Mouse (Mus musculus) MEL (cell line): ENCODE measurements around the gene Crlf3. TPM values are rescaled to one million over a fixed set of nuclear protein-coding genes. Genes with fewer than 3 reads are reported as not detected.
"Not testable (repeated sequence)": the region's sequence is repeated elsewhere in the genome, so short reads cannot be mapped to it uniquely, and the experiment has no call there.

Source experiments
- DNase-seq: peaks from one replicate; pipeline ENCODE4 v3.0.0; 2011; ENCODE audit warnings: low read depth, low spot score
- H3K27ac ChIP-seq: 2 replicates; pipeline ENCODE4 v1.5.1; 2012; ENCODE audit warnings: low read depth, mild to moderate bottlenecking, control low read depth, low read length, moderate library complexity; ENCODE audit not compliant: control insufficient read depth
- H3K27me3 ChIP-seq, 2 experiments: fragments of 150-350 bp in 1 of 2; sonication (generic) in 1 of 2; 2 replicates each; pipeline ENCODE4 v1.6.1; 2012; ENCODE audit warnings: low read length in 2 of 2, mild to moderate bottlenecking in 2 of 2, improper control_type of control experiment in 1 of 2, moderate library complexity in 1 of 2; ENCODE audit not compliant: insufficient read depth in 2 of 2, control insufficient read depth in 1 of 2
- H3K36me3 ChIP-seq, 2 experiments: 2 replicates each; pipeline ENCODE4 v1.6.1; 2012 to 2014; ENCODE audit warnings: low read length in 2 of 2, improper control_type of control experiment in 1 of 2, inconsistent platforms in 1 of 2, mild to moderate bottlenecking in 1 of 2; ENCODE audit not compliant: insufficient read depth in 2 of 2, control insufficient read depth in 1 of 2
- H3K4me1 ChIP-seq, 2 experiments: fragments of 150-350 bp in 1 of 2; sonication (generic) in 1 of 2; 2 replicates each; pipeline ENCODE4 v1.6.1; 2012; ENCODE audit warnings: low read length in 2 of 2, improper control_type of control experiment in 1 of 2, mild to moderate bottlenecking in 1 of 2; ENCODE audit not compliant: insufficient read depth in 2 of 2, control insufficient read depth in 1 of 2
- H3K4me3 ChIP-seq, 2 experiments: fragments of 150-350 bp in 1 of 2; sonication (generic) in 1 of 2; 2 replicates each; pipeline ENCODE4 v1.5.1; 2012; ENCODE audit warnings: low read depth in 2 of 2, low read length in 2 of 2, mild to moderate bottlenecking in 2 of 2, moderate library complexity in 2 of 2, control low read depth in 1 of 2, improper control_type of control experiment in 1 of 2; ENCODE audit not compliant: control insufficient read depth in 1 of 2, insufficient read depth in 1 of 2
- H3K79me2 ChIP-seq: 2 replicates; pipeline ENCODE4 v1.6.1; 2012; ENCODE audit warnings: mild to moderate bottlenecking, low read length, moderate library complexity; ENCODE audit not compliant: control insufficient read depth, poor library complexity, insufficient read depth
- H3K9ac ChIP-seq: 2 replicates; pipeline ENCODE4 v1.6.1; 2012; ENCODE audit warnings: low read depth, mild to moderate bottlenecking, control low read depth, low read length, moderate library complexity; ENCODE audit not compliant: control insufficient read depth, poor library complexity, severe bottlenecking
- H3K9me3 ChIP-seq: fragments of 150-350 bp; sonication (generic); replicated peaks from 2 replicates; pipeline ENCODE4 v1.6.1; 2012; ENCODE audit warnings: mild to moderate bottlenecking, low read length, improper control_type of control experiment, moderate library complexity; ENCODE audit not compliant: insufficient read depth
- CTCF ChIP-seq, 3 experiments: IDR thresholded peaks in 2 of 3; conservative IDR thresholded peaks in 1 of 3; 2 replicates each; pipeline ENCODE4 v1.5.1; 2011 to 2012; ENCODE audit warnings: low read length in 3 of 3, low read depth in 2 of 3, mild to moderate bottlenecking in 2 of 3, improper control_type of control experiment in 1 of 3, inconsistent platforms in 1 of 3, mixed read lengths in 1 of 3, moderate library complexity in 1 of 3; ENCODE audit not compliant: control insufficient read depth in 1 of 3, insufficient read depth in 1 of 3, poor library complexity in 1 of 3, severe bottlenecking in 1 of 3
- GATA1 ChIP-seq: IDR thresholded peaks from 2 replicates; pipeline ENCODE4 v1.6.1; 2011; ENCODE audit warnings: low read depth, low read length, improper control_type of control experiment
- HCFC1 ChIP-seq: IDR thresholded peaks from 2 replicates; pipeline ENCODE4 v1.6.1; 2012; ENCODE audit warnings: low read depth, mild to moderate bottlenecking, inconsistent platforms, low read length, improper control_type of control experiment, moderate library complexity
- MXI1 ChIP-seq: IDR thresholded peaks from 2 replicates; pipeline ENCODE4 v1.6.1; 2011; ENCODE audit warnings: mild to moderate bottlenecking, low read depth, low read length, improper control_type of control experiment
- MYC ChIP-seq: IDR thresholded peaks from 2 replicates; pipeline ENCODE4 v1.6.1; 2011; ENCODE audit warnings: low read depth, mild to moderate bottlenecking, low read length, improper control_type of control experiment, moderate library complexity
- POLR2AphosphoS2 ChIP-seq: IDR thresholded peaks from 2 replicates; pipeline ENCODE4 v1.6.1; 2011; ENCODE audit warnings: low read length, improper control_type of control experiment
- POLR2AphosphoS5 ChIP-seq: IDR thresholded peaks from 2 replicates; pipeline ENCODE4 v1.6.1; 2012; ENCODE audit warnings: low read depth, borderline replicate concordance, mild to moderate bottlenecking, inconsistent platforms, low read length, moderate library complexity, mixed read lengths
- SIN3A ChIP-seq: IDR thresholded peaks from 2 replicates; pipeline ENCODE4 v1.6.1; 2012; ENCODE audit warnings: low read length, improper control_type of control experiment, inconsistent platforms
- SMC3 ChIP-seq: IDR thresholded peaks from 2 replicates; pipeline ENCODE4 v1.6.1; 2011; ENCODE audit warnings: low read depth, low read length, improper control_type of control experiment
- TBP ChIP-seq: IDR thresholded peaks from 2 replicates; pipeline ENCODE4 v1.8.0; 2011; ENCODE audit warnings: low read depth, low read length, improper control_type of control experiment
- ZNF384 ChIP-seq: IDR thresholded peaks from 2 replicates; pipeline ENCODE4 v1.6.1; 2012; ENCODE audit warnings: low read depth, mild to moderate bottlenecking, inconsistent platforms, low read length, improper control_type of control experiment
- polyA plus RNA-seq, 2 experiments: library from polyadenylated mRNA; stranded (reverse) in 1 of 2; unstranded in 1 of 2; fragments of >175 nt in 1 of 2; fragments of >200 nt in 1 of 2; gene quantifications; 2 replicates each; pipeline versions ENCODE4 v1.2.1 to v1.2.4; 2012; ENCODE audit warnings: low replicate concordance in 2 of 2, low read depth in 1 of 2; ENCODE audit not compliant: insufficient read length in 2 of 2, insufficient read depth in 1 of 2, missing spikeins in 1 of 2
- total RNA-seq: library from RNA; depleted of rRNA; stranded (reverse); fragments of 300-350 nt; gene quantifications from 2 replicates; pipeline ENCODE4 v1.2.3, GENCODE M21; 2012; rRNA removed

Gene Crlf3
- total and polyA plus RNA-seq, 3 experiments = 71.7 to 107 TPM; not detected in 1

- Histone ChIP-seq H3K4me1 (no peaks in the 10 kb centered on the region), H3K27ac (no peak overlapping the region), H3K79me2 (no peaks in the 10 kb centered on the region), H3K9ac (no peak overlapping the region), H3K27me3 (no peaks in the 10 kb centered on the region), H3K36me3 (peaks cover 0 to 77% of the 10 kb centered on the region in 2 experiments; a peak in 2 of 4 replicates), H3K4me3 (no peak overlapping the region), H3K9me3 (no peaks in the 10 kb centered on the region)
- no peak for TF ChIP-seq GATA1
- TF ChIP-seq MYC = peak; percentile 62; the same call in 1 of the 2 replicates
- peak in 1 of 3 experiments; percentile 37; a peak in 2 of 6 replicates for TF ChIP-seq CTCF (IDR thresholded peaks at IDR 0.05 in 2 of 3, conservative IDR thresholded peaks at IDR 0.05 in 1 of 3; ENCODE audit: control insufficient read depth in 1 of 3, insufficient read depth in 1 of 3, low read depth in 2 of 3, low read length in 3 of 3, poor library complexity in 1 of 3, severe bottlenecking in 1 of 3)
- TF ChIP-seq POLR2AphosphoS5 = no peak
- no peak for TF ChIP-seq POLR2AphosphoS2
- peak; percentile 12; the same call in 1 of the 2 replicates for TF ChIP-seq SMC3
- 0 out of 2 replicates have a peak, but pooled peaks have one; percentile 41 for TF ChIP-seq SIN3A
- TF ChIP-seq MXI1 = peak; percentile 78
- 0 out of 2 replicates have a peak, but pooled peaks have one; percentile 25 for TF ChIP-seq HCFC1
- DNase-seq = no peak
These were observed 61.0 kb downstream of the Crlf3 start for GRCm38 (mm10) chr11:80019792-80020191.

GRCm38 (mm10) chr11:80016533-80016932 lies 64.3 kb downstream of the Crlf3 start:
- not testable (repeated sequence) for H3K9ac ChIP-seq, H3K27ac ChIP-seq, H3K27me3 ChIP-seq, H3K4me3 ChIP-seq, H3K79me2 ChIP-seq, H3K4me1 ChIP-seq, H3K9me3 ChIP-seq, DNase-seq
- TF ChIP-seq TBP (0 out of 2 replicates have a peak, but pooled peaks have one; percentile 27), ZNF384 (peak; percentile 63)
- peaks cover 2 to 74% of the 10 kb centered on the region in 2 experiments; a peak in 3 of 4 replicates for H3K36me3 ChIP-seq

Other genes starting within 250 kb of the Crlf3 start
- 93.8 and 97.9 TPM in 2 replicates for gene Utp6, start 118.6 kb downstream of the Crlf3 start, total RNA-seq
- gene Utp6, start 118.6 kb downstream of the Crlf3 start, polyA plus RNA-seq = 10 to 100 TPM in 1 of 2 experiments, not detected in 1; 88.6 TPM
- 33.2 and 35.6 TPM in 2 replicates for gene Suz12, start 87.9 kb downstream of the Crlf3 start, total RNA-seq
- 100 to 1,000 TPM in 1 of 2 experiments, 10 to 100 TPM in 1; 43.9 to 191 TPM for gene Suz12, start 87.9 kb downstream of the Crlf3 start, polyA plus RNA-seq
- gene Atad5, start 8.4 kb upstream of the Crlf3 start, total RNA-seq = 22.1 and 22.6 TPM in 2 replicates
- 10 to 100 TPM; 17.1 to 66.9 TPM for gene Atad5, start 8.4 kb upstream of the Crlf3 start, polyA plus RNA-seq
- gene Tefm, start 61.2 kb upstream of the Crlf3 start, total RNA-seq = 30.0 and 33.9 TPM in 2 replicates
- gene Tefm, start 61.2 kb upstream of the Crlf3 start, polyA plus RNA-seq = 10 to 100 TPM in 1 of 2 experiments, not detected in 1; 23.6 TPM
- gene Adap2, start 73.1 kb upstream of the Crlf3 start, total RNA-seq = not detected in 2 replicates
- not detected for gene Adap2, start 73.1 kb upstream of the Crlf3 start, polyA plus RNA-seq
- 4.1 and 5.2 TPM in 2 replicates for gene Rnf135, start 102.9 kb upstream of the Crlf3 start, total RNA-seq
- gene Rnf135, start 102.9 kb upstream of the Crlf3 start, polyA plus RNA-seq = 1 to 10 TPM in 1 of 2 experiments, not detected in 1; 8.0 TPM
- 39.8 and 43.7 TPM in 2 replicates for gene Rhot1, start 128.0 kb upstream of the Crlf3 start, total RNA-seq
- gene Rhot1, start 128.0 kb upstream of the Crlf3 start, polyA plus RNA-seq = 100 to 1,000 TPM in 1 of 2 experiments, 10 to 100 TPM in 1; 44.3 to 919 TPM
- gene Rhbdl3, start 219.9 kb upstream of the Crlf3 start, total RNA-seq = 0.04 and 0.13 TPM in 2 replicates
- gene Rhbdl3, start 219.9 kb upstream of the Crlf3 start, polyA plus RNA-seq = under 1 TPM in 1 of 2 experiments, not detected in 1; 0.11 TPM